Mouse (Mus musculus): ENCODE measurements at regions not wholly inside any gene's neighbourhood (a gene's known extent, or its start where the extent isn't known, plus 50 kb on each side); places are given as distances from the start of the nearest gene placed in this dataset.

DNA sequence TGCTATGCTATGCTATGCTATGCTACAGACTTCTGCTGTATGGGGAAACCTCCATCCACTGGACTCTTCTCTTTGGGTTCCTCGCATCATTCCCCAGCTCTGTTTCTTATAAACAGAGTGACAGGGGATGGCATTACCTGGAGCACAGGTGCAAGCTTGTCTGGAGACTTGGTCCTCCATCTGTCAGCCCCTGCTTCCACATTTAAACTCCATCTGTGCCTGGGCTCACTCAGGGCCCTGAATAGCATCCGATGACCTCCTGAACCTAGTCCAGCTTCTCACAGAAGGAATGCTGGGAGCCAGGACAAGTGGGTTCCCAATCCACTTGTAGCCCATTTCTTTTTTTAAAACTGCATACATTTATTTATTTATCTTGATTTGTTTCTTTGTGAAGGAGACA is 92.3 kb upstream of the Lhx5 start:
- no peaks in the 10 kb centered on the region for H3K4me1 ChIP-seq (ENCODE audit: control insufficient read depth, insufficient read depth, low read length)
- no peak for TF ChIP-seq POLR2A (IDR thresholded peaks at IDR 0.05; ENCODE audit: borderline replicate concordance, extremely low read depth, low read depth, low read length)
- TF ChIP-seq CTCF (IDR thresholded peaks at IDR 0.05; ENCODE audit: insufficient read depth, low read length): no peak
- 85% methylated on average over 2 of the region's 2 CpGs for WGBS
- no peak for DNase-seq
- H3K4me3 ChIP-seq (replicated peaks; ENCODE audit: extremely low read depth, low read depth, low read length): no peak overlapping the region

DNA sequence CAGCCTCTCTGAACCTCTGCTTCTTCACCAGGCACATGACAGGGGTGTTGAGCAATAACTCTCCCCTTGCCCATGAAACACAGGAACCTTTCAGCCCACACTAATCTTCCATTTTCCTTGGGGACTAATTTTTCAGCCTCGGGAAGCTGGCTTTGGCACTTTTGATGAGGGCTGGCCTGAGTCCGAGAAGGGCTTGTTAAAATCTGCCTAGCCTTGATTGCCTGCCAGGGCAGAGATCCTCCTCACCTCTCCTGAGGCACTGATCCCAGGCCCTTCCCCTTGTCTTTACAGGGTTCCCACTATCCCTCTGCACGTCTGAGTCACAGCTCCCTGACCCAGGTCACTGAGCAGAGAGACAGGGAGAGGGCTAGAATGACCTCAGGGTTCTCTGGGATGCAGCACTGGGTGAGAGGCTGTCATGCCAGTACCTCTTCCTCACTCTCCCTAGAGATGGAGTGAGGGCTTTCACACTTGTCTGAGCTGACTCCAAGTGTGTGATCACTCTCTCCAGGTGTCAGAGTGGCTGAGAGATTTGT is 90.7 kb upstream of the Lhx5 start:
- TF ChIP-seq CTCF (IDR thresholded peaks at IDR 0.05; ENCODE audit: insufficient read depth, low read length): no peak
- no peak for TF ChIP-seq POLR2A (IDR thresholded peaks at IDR 0.05; ENCODE audit: borderline replicate concordance, extremely low read depth, low read depth, low read length)
- no peak overlapping the region for H3K4me3 ChIP-seq (replicated peaks; ENCODE audit: extremely low read depth, low read depth, low read length)
- DNase-seq: no peak
- 35% methylated on average over 3 of the region's 3 CpGs for WGBS
- no peaks in the 10 kb centered on the region for H3K4me1 ChIP-seq (ENCODE audit: control insufficient read depth, insufficient read depth, low read length)

DNA sequence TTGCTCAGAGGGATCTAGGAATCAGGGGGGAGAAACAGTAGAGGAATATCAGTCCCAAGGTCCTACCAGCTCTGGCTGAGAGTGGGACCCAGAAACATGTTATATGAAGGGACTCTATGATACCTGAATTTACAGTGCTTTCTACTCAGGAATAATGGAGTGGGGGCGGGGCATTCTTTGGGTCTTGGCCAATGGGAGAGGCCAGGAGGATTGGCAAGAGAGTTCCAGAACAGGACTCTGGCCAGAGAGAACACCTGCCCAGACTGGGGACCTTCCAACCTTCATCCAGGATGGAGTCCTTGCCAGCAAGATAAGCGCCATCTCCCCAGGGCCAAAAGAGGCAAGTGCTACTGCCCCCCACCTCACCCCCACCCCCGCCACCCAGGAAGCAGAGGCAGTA is 81.0 kb upstream of the Lhx5 start:
- no peaks in the 10 kb centered on the region for H3K4me1 ChIP-seq (ENCODE audit: control insufficient read depth, insufficient read depth, low read length)
- 74% methylated on average over 3 of the region's 3 CpGs for WGBS
- DNase-seq: no peak
- TF ChIP-seq POLR2A (IDR thresholded peaks at IDR 0.05; ENCODE audit: borderline replicate concordance, extremely low read depth, low read depth, low read length) (no peak), CTCF (IDR thresholded peaks at IDR 0.05; ENCODE audit: insufficient read depth, low read length) (no peak)
- H3K4me3 ChIP-seq (replicated peaks; ENCODE audit: extremely low read depth, low read depth, low read length): no peak overlapping the region

DNA sequence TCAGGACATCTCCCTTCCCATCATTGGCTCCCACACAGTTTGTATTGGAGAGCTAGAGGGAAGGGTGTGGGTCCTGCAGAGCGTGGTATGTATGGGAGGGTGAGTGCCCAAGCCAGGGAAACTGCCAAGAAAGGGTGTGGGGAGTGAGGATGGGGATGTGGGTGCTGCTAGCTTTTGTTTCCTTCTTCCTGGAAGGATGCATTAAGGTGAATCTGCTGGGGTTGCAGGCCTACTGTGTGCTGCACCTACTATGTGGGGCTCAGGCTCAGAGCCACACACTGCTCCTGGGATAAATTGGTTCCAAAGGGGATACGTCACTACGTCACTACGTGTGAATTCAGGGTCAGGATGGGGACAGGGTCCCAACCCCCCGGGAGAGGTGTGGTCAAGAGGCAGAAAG is 79.7 kb upstream of the Lhx5 start:
- no peak for TF ChIP-seq CTCF (IDR thresholded peaks at IDR 0.05; ENCODE audit: insufficient read depth, low read length)
- no peak for TF ChIP-seq POLR2A (IDR thresholded peaks at IDR 0.05; ENCODE audit: borderline replicate concordance, extremely low read depth, low read depth, low read length)
- 47% methylated on average over 5 of the region's 5 CpGs for WGBS
- H3K4me3 ChIP-seq (replicated peaks; ENCODE audit: extremely low read depth, low read depth, low read length): no peak overlapping the region
- H3K4me1 ChIP-seq (ENCODE audit: control insufficient read depth, insufficient read depth, low read length): no peaks in the 10 kb centered on the region
- no peak for DNase-seq

DNA sequence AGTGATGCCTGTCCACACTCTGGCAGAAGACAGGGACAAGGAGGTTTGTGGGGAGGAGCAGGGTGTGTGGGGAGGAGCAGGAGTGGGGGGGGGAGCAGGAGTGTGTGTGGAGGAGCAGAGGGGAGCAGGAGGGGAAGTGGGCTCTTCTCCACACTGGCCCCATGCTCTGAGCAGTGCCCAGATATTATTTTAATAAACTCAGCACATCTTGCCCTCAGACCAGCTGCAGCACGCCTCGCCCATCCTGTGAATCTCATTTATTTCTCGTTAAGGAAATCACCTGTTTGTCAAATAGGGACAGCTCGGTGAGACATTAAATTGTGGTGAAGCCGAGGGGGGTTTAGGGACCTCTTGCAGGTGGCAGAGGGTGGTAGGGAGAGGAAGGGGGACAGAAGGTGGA is 77.8 kb upstream of the Lhx5 start:
- H3K4me3 ChIP-seq (replicated peaks; ENCODE audit: extremely low read depth, low read depth, low read length): no peak overlapping the region
- TF ChIP-seq POLR2A (IDR thresholded peaks at IDR 0.05; ENCODE audit: borderline replicate concordance, extremely low read depth, low read depth, low read length) (no peak), CTCF (IDR thresholded peaks at IDR 0.05; ENCODE audit: insufficient read depth, low read length) (no peak)
- DNase-seq: no peak
- 53% methylated on average over 5 of the region's 5 CpGs for WGBS
- H3K4me1 ChIP-seq (ENCODE audit: control insufficient read depth, insufficient read depth, low read length): no peaks in the 10 kb centered on the region

DNA sequence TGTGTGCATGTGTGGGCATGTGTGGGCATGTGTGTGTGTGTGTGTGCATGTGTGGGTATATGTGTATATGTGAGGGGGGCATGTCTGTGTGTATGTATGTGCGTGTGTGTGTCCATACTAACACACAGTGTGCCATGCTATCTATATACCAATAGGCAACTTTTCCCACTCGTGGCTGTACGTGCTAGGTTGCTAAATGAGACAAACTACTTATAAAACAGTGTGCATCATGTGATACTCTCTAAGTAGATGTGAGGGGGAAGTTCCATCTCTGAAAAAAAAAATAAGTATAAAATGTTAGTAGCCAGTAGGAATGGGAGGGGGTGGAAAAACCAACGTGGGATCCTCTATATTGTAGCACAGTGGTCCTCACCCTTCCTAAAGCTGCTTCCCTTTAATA is 74.5 kb upstream of the Lhx5 start:
- WGBS: 74% methylated on average over 4 of the region's 4 CpGs
- TF ChIP-seq CTCF (IDR thresholded peaks at IDR 0.05; ENCODE audit: insufficient read depth, low read length) (no peak), POLR2A (IDR thresholded peaks at IDR 0.05; ENCODE audit: borderline replicate concordance, extremely low read depth, low read depth, low read length) (no peak)
- Histone ChIP-seq H3K4me1 (ENCODE audit: control insufficient read depth, insufficient read depth, low read length) (no peaks in the 10 kb centered on the region), H3K4me3 (replicated peaks; ENCODE audit: extremely low read depth, low read depth, low read length) (no peak overlapping the region)
- no peak for DNase-seq

DNA sequence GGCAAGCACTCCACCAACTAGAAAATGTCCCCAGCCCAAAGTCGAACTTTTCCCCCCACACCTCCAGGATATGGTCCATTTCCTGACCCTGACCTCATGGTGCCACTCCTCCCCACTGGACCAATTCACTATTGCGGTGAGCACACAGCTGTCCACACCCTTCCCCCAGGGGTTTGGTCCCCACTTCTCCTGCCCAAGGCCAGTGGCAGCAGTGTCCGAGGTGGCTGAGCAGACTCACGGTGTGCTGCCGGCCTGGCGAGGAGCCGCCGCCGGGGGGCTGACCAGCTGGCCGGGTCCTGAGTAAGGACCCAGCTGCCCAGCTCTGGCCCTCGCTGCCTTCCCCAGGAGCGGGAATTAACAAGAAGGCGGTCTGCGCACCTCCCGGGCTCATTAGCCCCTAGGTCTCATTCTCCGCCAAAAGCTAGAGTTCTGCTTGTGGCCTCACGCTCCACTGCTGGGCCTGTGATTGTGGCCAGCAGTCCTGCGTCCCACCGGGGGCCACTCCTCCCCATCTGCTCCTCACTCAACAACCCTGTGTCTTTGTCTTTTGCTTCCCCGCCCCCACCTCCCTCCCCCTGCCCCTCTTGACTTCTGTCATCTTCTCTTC is 73.3 kb upstream of the Lhx5 start:
- TF ChIP-seq CTCF (IDR thresholded peaks at IDR 0.05; ENCODE audit: insufficient read depth, low read length) (no peak), POLR2A (IDR thresholded peaks at IDR 0.05; ENCODE audit: borderline replicate concordance, extremely low read depth, low read depth, low read length) (no peak)
- Histone ChIP-seq H3K4me3 (replicated peaks; ENCODE audit: extremely low read depth, low read depth, low read length) (no peak overlapping the region), H3K4me1 (ENCODE audit: control insufficient read depth, insufficient read depth, low read length) (no peaks in the 10 kb centered on the region)
- no peak for DNase-seq
- WGBS: 12% methylated on average over 20 of the region's 20 CpGs

DNA sequence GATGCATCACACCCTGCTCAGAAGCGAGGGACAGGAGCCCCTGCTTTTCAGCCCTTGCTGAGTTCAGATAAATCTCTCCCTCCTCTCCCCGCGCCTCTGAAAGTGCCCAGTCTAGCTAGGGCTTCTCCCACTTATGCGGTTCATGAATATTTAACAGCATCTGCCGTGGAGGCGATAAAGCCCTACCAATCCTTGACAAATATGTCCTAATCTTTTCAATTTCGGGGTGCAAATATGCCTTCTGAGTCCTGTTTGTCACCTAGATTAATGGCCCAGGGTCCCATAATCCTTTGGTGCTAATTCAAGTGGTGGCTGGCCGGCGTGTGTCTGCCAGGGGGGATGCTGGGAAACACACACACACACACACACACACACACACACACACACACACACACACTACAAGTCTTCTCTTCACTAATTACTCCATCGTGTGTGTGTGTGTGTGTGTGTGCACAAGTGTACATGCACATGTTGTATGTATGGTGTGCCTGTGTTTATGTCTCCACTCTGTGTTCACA is 65.5 kb upstream of the Lhx5 start:
- no peak for DNase-seq
- no peaks in the 10 kb centered on the region for H3K4me1 ChIP-seq (ENCODE audit: control insufficient read depth, insufficient read depth, low read length)
- 44% methylated on average over 10 of the region's 10 CpGs for WGBS

DNA sequence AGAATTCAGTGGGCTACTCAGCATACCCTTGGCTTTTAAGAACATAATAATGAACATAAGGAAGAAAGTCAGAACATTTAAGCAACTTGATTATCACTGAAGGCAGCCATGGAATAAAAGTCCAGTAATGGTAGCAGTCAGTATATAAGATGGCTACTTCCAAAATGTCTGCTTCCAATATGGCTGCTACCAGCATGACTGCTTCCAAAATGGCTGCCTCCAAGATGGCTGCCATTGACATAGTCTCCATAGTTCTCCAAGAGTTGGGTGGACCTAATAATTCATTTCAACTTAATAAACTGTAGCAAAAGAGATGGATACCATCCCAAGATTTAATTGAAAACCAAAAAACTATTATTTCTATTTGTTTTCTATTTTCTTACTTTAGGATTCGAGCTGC is 62.7 kb upstream of the Lhx5 start:
- H3K4me3 ChIP-seq (replicated peaks; ENCODE audit: extremely low read depth, low read depth, low read length): no peak overlapping the region
- TF ChIP-seq CTCF (IDR thresholded peaks at IDR 0.05; ENCODE audit: insufficient read depth, low read length) (no peak), POLR2A (IDR thresholded peaks at IDR 0.05; ENCODE audit: borderline replicate concordance, extremely low read depth, low read depth, low read length) (no peak)
- 82% methylated on average over 1 of the region's 1 CpGs for WGBS

More for the DNA sequence above, 65.5 kb upstream of the Lhx5 start:
- no peak overlapping the region for H3K4me3 ChIP-seq (replicated peaks; ENCODE audit: extremely low read depth, low read depth, low read length)
- TF ChIP-seq POLR2A (IDR thresholded peaks at IDR 0.05; ENCODE audit: borderline replicate concordance, extremely low read depth, low read depth, low read length): no peak

DNA sequence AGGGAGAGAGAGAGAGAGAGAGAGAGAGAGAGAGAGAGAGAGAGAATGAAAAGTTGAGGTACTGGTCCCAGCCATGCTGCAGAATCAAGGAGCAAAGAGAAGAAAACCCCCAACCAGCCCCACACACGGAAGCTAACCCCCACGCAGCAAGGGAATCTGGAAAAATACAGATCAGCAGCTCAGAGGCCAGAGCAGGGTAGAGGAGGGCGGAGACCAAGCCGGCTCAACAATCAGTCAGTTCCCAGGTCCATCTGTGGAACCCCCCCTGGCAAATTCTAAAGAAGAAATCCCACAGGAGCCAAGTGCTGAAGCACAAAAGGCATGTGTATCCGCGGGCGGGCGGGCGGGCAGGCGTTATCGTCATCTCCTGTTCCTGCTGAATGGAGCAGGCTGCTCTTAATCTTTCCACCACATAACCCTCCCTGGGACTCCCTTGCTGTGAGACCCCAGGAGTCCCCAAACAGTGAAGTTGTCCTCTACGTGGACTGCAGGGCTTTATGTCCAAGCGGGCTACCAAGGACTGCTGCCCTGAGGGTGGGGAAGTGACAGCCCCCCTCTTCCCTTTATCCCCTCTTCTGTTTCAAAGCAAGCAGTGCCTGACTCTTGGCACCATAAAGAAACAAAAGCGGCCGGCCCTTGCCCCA is 60.2 kb upstream of the Lhx5 start:
- no peak overlapping the region for H3K4me3 ChIP-seq (replicated peaks; ENCODE audit: extremely low read depth, low read depth, low read length)
- WGBS: 16% methylated on average over 15 of the region's 15 CpGs
- TF ChIP-seq CTCF (IDR thresholded peaks at IDR 0.05; ENCODE audit: insufficient read depth, low read length) (no peak), POLR2A (IDR thresholded peaks at IDR 0.05; ENCODE audit: borderline replicate concordance, extremely low read depth, low read depth, low read length) (no peak)
- DNase-seq: no peak
- no peaks in the 10 kb centered on the region for H3K4me1 ChIP-seq (ENCODE audit: control insufficient read depth, insufficient read depth, low read length)

More for the DNA sequence above, 62.7 kb upstream of the Lhx5 start:
- H3K4me1 ChIP-seq (ENCODE audit: control insufficient read depth, insufficient read depth, low read length): no peaks in the 10 kb centered on the region
- no peak for DNase-seq
